Mouse (Mus musculus) forebrain, embryonic 13.5 days (tissue): ENCODE measurements around the gene Maml1. TPM values are rescaled to one million over a fixed set of nuclear protein-coding genes. Genes with fewer than 3 reads are reported as not detected.

Source experiments
- ATAC-seq: fragments of 200-750 bp; cut with Nextera tagmentation; 2 replicates; pipeline ENCODE4 v1.8.0; 2017
- H3K27ac ChIP-seq: fragments of 300-500 bp; sonication (generic); 2 replicates; pipeline ENCODE4 v1.5.1; 2015; ENCODE audit warnings: inconsistent platforms, mild to moderate bottlenecking, moderate library complexity
- H3K27me3 ChIP-seq: fragments of 300-500 bp; sonication (generic); 2 replicates; pipeline ENCODE4 v1.6.1; 2015; ENCODE audit warnings: mild to moderate bottlenecking, inconsistent platforms
- H3K36me3 ChIP-seq: fragments of 300-500 bp; sonication (generic); 2 replicates; pipeline ENCODE4 v1.6.1; 2015; ENCODE audit warnings: mild to moderate bottlenecking, inconsistent platforms; ENCODE audit not compliant: poor library complexity, severe bottlenecking
- H3K4me1 ChIP-seq: fragments of 300-500 bp; sonication (generic); 2 replicates; pipeline ENCODE4 v1.6.1; 2015; ENCODE audit warnings: inconsistent platforms
- H3K4me2 ChIP-seq: fragments of 300-500 bp; sonication (generic); 2 replicates; pipeline ENCODE4 v1.6.1; 2015; ENCODE audit warnings: inconsistent platforms, mild to moderate bottlenecking, moderate library complexity
- H3K4me3 ChIP-seq: fragments of 300-500 bp; sonication (generic); 2 replicates; pipeline ENCODE4 v1.5.1; 2015; ENCODE audit warnings: mild to moderate bottlenecking, inconsistent platforms
- H3K9ac ChIP-seq: fragments of 300-500 bp; sonication (generic); 2 replicates; pipeline ENCODE4 v1.6.1; 2015; ENCODE audit warnings: mild to moderate bottlenecking, inconsistent platforms
- H3K9me3 ChIP-seq: fragments of 300-500 bp; sonication (generic); replicated peaks from 2 replicates; pipeline ENCODE4 v1.6.1; 2016; ENCODE audit warnings: inconsistent platforms
- WGBS: fragments of 180-500 bp; shearing (Covaris S2); methylation state at CpG from one replicate; pipeline ENCODE4 v1.1.7; 2015; 5-methylcytosine and 5-hydroxymethylcytosine counted together
- polyA plus RNA-seq: library from polyadenylated mRNA; unstranded; fragments of >200 nt; fragmentation: Nextera tagmentation; extraction: Ambion mirVana; gene quantifications from 2 replicates; pipeline ENCODE4 v1.2.1, GENCODE M21; 2015

The Maml1 gene
- polyA plus RNA-seq, 1 experiment from 2014 or later, result 4.5 TPM

GRCm38 (mm10) chr11:50277025-50277424, 15.1 kb downstream of the Maml1 start:
- no peak for ATAC-seq
- peaks cover 7% of the 10 kb centered on the region; the same call in 1 of the 2 replicates for H3K4me1 ChIP-seq

GRCm38 (mm10) chr11:50275568-50276151, 16.5 kb downstream of the Maml1 start:
- Histone ChIP-seq H3K36me3 (peaks cover 10% of the 10 kb centered on the region), H3K9me3 (no peaks in the 10 kb centered on the region), H3K4me1 (peaks cover 7% of the 10 kb centered on the region; the same call in 1 of the 2 replicates), H3K27me3 (no peaks in the 10 kb centered on the region), H3K9ac (no peak overlapping the region), H3K4me3 (no peak overlapping the region), H3K27ac (no peak overlapping the region), H3K4me2 (no peak overlapping the region)
- ATAC-seq, result no peak
- WGBS, result 92% methylated on average over 5 of the region's 5 CpGs

More at GRCm38 (mm10) chr11:50277025-50277424, 15.1 kb downstream of the Maml1 start:
- H3K36me3 ChIP-seq, result peaks cover 18% of the 10 kb centered on the region
- H3K27me3 ChIP-seq, result no peaks in the 10 kb centered on the region
- H3K9ac ChIP-seq, result no peak overlapping the region
- H3K4me3 ChIP-seq, result no peak overlapping the region
- no peaks in the 10 kb centered on the region for H3K9me3 ChIP-seq
- H3K4me2 ChIP-seq, result no peak overlapping the region
- no peak overlapping the region for H3K27ac ChIP-seq

- H3K4me3 ChIP-seq, result no peak overlapping the region
- H3K9me3 ChIP-seq, result no peaks in the 10 kb centered on the region
- ATAC-seq, result no peak
- peaks cover 7% of the 10 kb centered on the region; the same call in 1 of the 2 replicates for H3K4me1 ChIP-seq
- H3K4me2 ChIP-seq, result no peak overlapping the region
- H3K27me3 ChIP-seq, result no peaks in the 10 kb centered on the region
- H3K36me3 ChIP-seq, result peaks cover 9% of the 10 kb centered on the region
- no peak overlapping the region for H3K27ac ChIP-seq
- 96% methylated on average over 2 of the region's 2 CpGs for WGBS
- H3K9ac ChIP-seq, result no peak overlapping the region
Observed at GRCm38 (mm10) chr11:50275077-50275476, 17.0 kb downstream of the Maml1 start.

- 77% methylated on average over 2 of the region's 2 CpGs for WGBS
- Histone ChIP-seq H3K27me3 (no peaks in the 10 kb centered on the region), H3K27ac (no peak overlapping the region), H3K4me1 (peaks cover 7% of the 10 kb centered on the region; the same call in 1 of the 2 replicates), H3K4me3 (no peak overlapping the region), H3K9me3 (no peaks in the 10 kb centered on the region), H3K4me2 (no peak overlapping the region), H3K36me3 (peaks cover 8% of the 10 kb centered on the region), H3K9ac (no peak overlapping the region)
- ATAC-seq, result no peak
Observed at GRCm38 (mm10) chr11:50272819-50273218, 19.3 kb downstream of the Maml1 start.

GRCm38 (mm10) chr11:50269885-50270284, 22.2 kb downstream of the Maml1 start:
- Histone ChIP-seq H3K9ac (no peak overlapping the region), H3K9me3 (no peaks in the 10 kb centered on the region), H3K27ac (no peak overlapping the region), H3K4me2 (no peak overlapping the region), H3K27me3 (no peaks in the 10 kb centered on the region), H3K36me3 (peaks cover 27% of the 10 kb centered on the region), H3K4me1 (peaks cover 7% of the 10 kb centered on the region; the same call in 1 of the 2 replicates), H3K4me3 (no peak overlapping the region)
- WGBS, result 91% methylated on average over 1 of the region's 1 CpGs
- no peak for ATAC-seq

GRCm38 (mm10) chr11:50269163-50269562, 22.9 kb downstream of the Maml1 start:
- no peak overlapping the region for H3K4me3 ChIP-seq
- WGBS, result 96% methylated on average over 2 of the region's 2 CpGs
- no peak overlapping the region for H3K27ac ChIP-seq
- no peak overlapping the region for H3K9ac ChIP-seq
- H3K36me3 ChIP-seq, result peaks cover 34% of the 10 kb centered on the region
- ATAC-seq, result no peak
- H3K4me1 ChIP-seq, result peaks cover 7% of the 10 kb centered on the region; the same call in 1 of the 2 replicates
- no peaks in the 10 kb centered on the region for H3K27me3 ChIP-seq
- no peaks in the 10 kb centered on the region for H3K9me3 ChIP-seq
- no peak overlapping the region for H3K4me2 ChIP-seq

- H3K27ac ChIP-seq, result no peak overlapping the region
- peaks cover 54% of the 10 kb centered on the region for H3K36me3 ChIP-seq
- no peaks in the 10 kb centered on the region for H3K4me1 ChIP-seq
- no peaks in the 10 kb centered on the region for H3K9me3 ChIP-seq
- H3K27me3 ChIP-seq, result no peaks in the 10 kb centered on the region
- no peak overlapping the region for H3K4me2 ChIP-seq
- H3K9ac ChIP-seq, result no peak overlapping the region
- H3K4me3 ChIP-seq, result no peak overlapping the region
- ATAC-seq, result no peak
- 92% methylated on average over 3 of the region's 3 CpGs for whole genome bisulfite sequencing
Observed at GRCm38 (mm10) chr11:50266997-50267396, 25.1 kb downstream of the Maml1 start.

- H3K9ac ChIP-seq, result no peak overlapping the region
- H3K4me3 ChIP-seq, result no peak overlapping the region
- 90% methylated on average over 8 of the region's 8 CpGs for WGBS
- no peaks in the 10 kb centered on the region for H3K27me3 ChIP-seq
- ATAC-seq, result no peak
- H3K4me1 ChIP-seq, result no peaks in the 10 kb centered on the region
- no peak overlapping the region for H3K27ac ChIP-seq
- H3K9me3 ChIP-seq, result no peaks in the 10 kb centered on the region
- H3K36me3 ChIP-seq, result peaks cover 65% of the 10 kb centered on the region
- H3K4me2 ChIP-seq, result no peak overlapping the region
Observed at GRCm38 (mm10) chr11:50265931-50266330, 26.2 kb downstream of the Maml1 start.

GRCm38 (mm10) chr11:50263198-50263597, 28.9 kb downstream of the Maml1 start:
- Histone ChIP-seq H3K36me3 (peaks cover 92% of the 10 kb centered on the region), H3K27me3 (no peaks in the 10 kb centered on the region), H3K4me3 (no peak overlapping the region), H3K9ac (no peak overlapping the region), H3K9me3 (no peaks in the 10 kb centered on the region), H3K4me1 (no peaks in the 10 kb centered on the region), H3K4me2 (no peak overlapping the region), H3K27ac (no peak overlapping the region)
- WGBS, result 95% methylated on average over 3 of the region's 3 CpGs
- no peak for ATAC-seq

GRCm38 (mm10) chr11:50262020-50262419, 30.1 kb downstream of the Maml1 start:
- no peaks in the 10 kb centered on the region for H3K4me1 ChIP-seq
- H3K36me3 ChIP-seq, result peaks cover 98% of the 10 kb centered on the region
- no peak overlapping the region for H3K4me3 ChIP-seq
- no peak overlapping the region for H3K9ac ChIP-seq
- WGBS, result 92% methylated on average over 4 of the region's 4 CpGs
- no peaks in the 10 kb centered on the region for H3K9me3 ChIP-seq
- no peak overlapping the region for H3K27ac ChIP-seq
- no peaks in the 10 kb centered on the region for H3K27me3 ChIP-seq
- no peak overlapping the region for H3K4me2 ChIP-seq
- no peak for ATAC-seq

GRCm38 (mm10) chr11:50258310-50258709, 33.8 kb downstream of the Maml1 start:
- ATAC-seq, result no peak
- 86% methylated on average over 7 of the region's 7 CpGs for WGBS
- no peak overlapping the region for H3K9ac ChIP-seq
- H3K36me3 ChIP-seq, result peaks cover 75% of the 10 kb centered on the region
- H3K27ac ChIP-seq, result no peak overlapping the region
- H3K27me3 ChIP-seq, result no peaks in the 10 kb centered on the region
- H3K9me3 ChIP-seq, result no peaks in the 10 kb centered on the region
- no peaks in the 10 kb centered on the region for H3K4me1 ChIP-seq
- no peak overlapping the region for H3K4me2 ChIP-seq
- no peak overlapping the region for H3K4me3 ChIP-seq

- ATAC-seq, result no peak
- Histone ChIP-seq H3K4me2 (no peak overlapping the region), H3K36me3 (peaks cover 58% of the 10 kb centered on the region), H3K4me1 (no peaks in the 10 kb centered on the region), H3K27me3 (no peaks in the 10 kb centered on the region), H3K9ac (no peak overlapping the region), H3K4me3 (no peak overlapping the region), H3K27ac (no peak overlapping the region), H3K9me3 (no peaks in the 10 kb centered on the region)
- 89% methylated on average over 7 of the region's 7 CpGs for WGBS
Observed at GRCm38 (mm10) chr11:50256615-50257014, 35.5 kb downstream of the Maml1 start.

GRCm38 (mm10) chr11:50254010-50254580, 38.0 kb downstream of the Maml1 start:
- H3K27ac ChIP-seq, result no peak overlapping the region

More at GRCm38 (mm10) chr11:50254010-50254580, 38.0 kb downstream of the Maml1 start:
- H3K4me1 ChIP-seq, result no peaks in the 10 kb centered on the region
- no peak overlapping the region for H3K9ac ChIP-seq
- H3K27me3 ChIP-seq, result no peaks in the 10 kb centered on the region
- H3K36me3 ChIP-seq, result peaks cover 33% of the 10 kb centered on the region
- 78% methylated on average over 12 of the region's 12 CpGs for WGBS
- no peak overlapping the region for H3K4me2 ChIP-seq
- H3K4me3 ChIP-seq, result no peak overlapping the region
- no peaks in the 10 kb centered on the region for H3K9me3 ChIP-seq
- ATAC-seq, result peak; percentile 23; the same call in 1 of the 2 replicates
